Mouse (Mus musculus) Patski (cell line): ENCODE results near the gene Lzts2. TPM values are rescaled to one million over a fixed set of nuclear protein-coding genes. Genes with fewer than 3 reads are reported as not detected.

ENCODE experiments used
- ATAC-seq: fragments of 100-300 bp; one replicate; pipeline ENCODE4 v1.8.0; 2021
- CTCF ChIA-PET: fragments of 350-600 bp; sonication (Branson Sonifier 250); formaldehyde crosslinking; loops from one replicate; lab custom pipeline; 2022; ENCODE audit warnings: inconsistent platforms; lab: Charles Lee
- POLR2A ChIA-PET: fragments of 350-600 bp; sonication (Branson Sonifier 250); formaldehyde crosslinking; loops from one replicate; lab custom pipeline; 2022; ENCODE audit warnings: antibody characterized with exemption, inconsistent platforms; lab: Charles Lee
- DNase-seq: peaks from one replicate; pipeline ENCODE4 v3.0.0-alpha.2; 2011; ENCODE audit warnings: low read depth, low spot score
- H3K27me3 ChIP-seq: fragments of 371-371 bp; one replicate; pipeline ENCODE4 v1.5.1; 2021
- CTCF ChIP-seq: fragments of 100-300 bp; IDR thresholded peaks from one replicate; pipeline ENCODE4 v1.5.1; 2021
- in situ Hi-C: fragments of 300-500 bp; cut with MboI; formaldehyde crosslinking; loops from 3 replicates; pipeline ENCODE4 v1.11.1; 2018; ENCODE audit warnings: low pct_unique_long_range_greater_than_20kb, mixed read lengths
- polyA plus RNA-seq: library from polyadenylated mRNA; unstranded; gene quantifications from one replicate; pipeline ENCODE4 v1.2.3, GENCODE M21; 2021

Lzts2 gene
- polyA plus RNA-seq, 1 experiment from 2014 or later = 114 TPM

DNA sequence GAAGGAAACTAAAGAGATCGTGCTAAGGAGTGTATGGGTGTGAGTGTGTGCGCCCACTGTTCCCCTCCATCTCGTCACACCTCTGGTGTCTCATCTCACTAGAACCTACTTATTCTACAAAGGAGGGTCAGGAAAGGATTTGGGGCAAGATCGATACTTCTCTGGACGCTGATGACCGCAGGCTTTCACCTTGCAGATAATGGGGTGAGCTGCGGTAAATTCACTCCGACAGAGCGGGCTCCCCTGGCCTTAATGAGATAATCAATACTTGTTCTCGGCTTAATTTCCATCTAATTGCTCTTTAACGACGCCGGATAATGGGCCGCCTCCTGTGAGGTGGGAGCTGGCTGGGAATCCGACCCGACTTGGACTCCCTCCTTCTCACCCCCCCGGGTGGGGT lies 53.0 kb downstream of the Lzts2 start:
- DNase-seq (no peak), ATAC-seq (no peak)
- in situ Hi-C loops = no loop called here
- no peak for TF ChIP-seq CTCF
- H3K27me3 ChIP-seq = peaks cover 21% of the 10 kb centered on the region
- POLR2A ChIA-PET = no interaction called here
- CTCF ChIA-PET = interaction anchor here (1.1 kb wide), 1 partner anchor 9 kb away, joined by 3 read pairs; no protein-coding TSS in a partner anchor

DNA sequence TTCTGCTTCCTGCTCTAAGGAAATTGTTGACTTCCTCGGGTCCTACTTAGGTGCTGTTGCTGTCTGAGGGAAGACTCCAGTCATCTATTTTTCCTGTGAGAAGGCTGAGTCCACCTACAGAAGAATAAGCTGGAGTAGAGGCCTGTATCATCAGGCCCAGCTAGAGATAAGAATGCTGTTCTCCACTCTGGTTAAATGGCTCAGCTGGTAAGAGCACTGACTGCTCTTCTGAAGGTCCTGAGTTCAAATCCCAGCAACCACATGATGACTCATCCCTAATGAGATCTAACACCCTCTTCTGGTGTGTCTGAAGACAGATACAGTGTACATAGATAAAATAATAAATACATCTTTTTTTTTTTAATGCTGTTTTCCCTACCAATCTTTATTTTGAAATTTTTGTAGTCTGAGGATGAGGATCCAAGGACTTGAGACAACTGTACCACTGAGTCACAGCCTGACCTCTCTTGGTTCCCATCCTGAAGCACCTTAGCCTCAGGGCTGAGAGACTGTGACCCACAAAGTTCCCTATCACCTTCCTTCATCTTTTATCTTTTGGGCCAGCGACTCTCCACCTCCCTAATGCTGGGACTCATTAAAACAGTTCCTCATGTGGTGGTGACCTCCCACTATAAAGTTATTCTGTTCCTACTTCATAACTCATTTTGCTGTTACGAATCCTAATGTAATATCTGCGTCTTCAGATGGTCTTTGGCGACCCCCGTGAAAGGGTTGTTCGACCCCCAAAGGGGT lies 53.7 kb downstream of the Lzts2 start:
- DNase-seq = no peak
- in situ Hi-C loops = no loop called here
- no peak for TF ChIP-seq CTCF
- POLR2A ChIA-PET = no interaction called here
- CTCF ChIA-PET = interaction anchor here (1.1 kb wide), 1 partner anchor 9 kb away, joined by 3 read pairs; no protein-coding TSS in a partner anchor
- ATAC-seq = no peak
- peaks cover 21% of the 10 kb centered on the region for H3K27me3 ChIP-seq

DNA sequence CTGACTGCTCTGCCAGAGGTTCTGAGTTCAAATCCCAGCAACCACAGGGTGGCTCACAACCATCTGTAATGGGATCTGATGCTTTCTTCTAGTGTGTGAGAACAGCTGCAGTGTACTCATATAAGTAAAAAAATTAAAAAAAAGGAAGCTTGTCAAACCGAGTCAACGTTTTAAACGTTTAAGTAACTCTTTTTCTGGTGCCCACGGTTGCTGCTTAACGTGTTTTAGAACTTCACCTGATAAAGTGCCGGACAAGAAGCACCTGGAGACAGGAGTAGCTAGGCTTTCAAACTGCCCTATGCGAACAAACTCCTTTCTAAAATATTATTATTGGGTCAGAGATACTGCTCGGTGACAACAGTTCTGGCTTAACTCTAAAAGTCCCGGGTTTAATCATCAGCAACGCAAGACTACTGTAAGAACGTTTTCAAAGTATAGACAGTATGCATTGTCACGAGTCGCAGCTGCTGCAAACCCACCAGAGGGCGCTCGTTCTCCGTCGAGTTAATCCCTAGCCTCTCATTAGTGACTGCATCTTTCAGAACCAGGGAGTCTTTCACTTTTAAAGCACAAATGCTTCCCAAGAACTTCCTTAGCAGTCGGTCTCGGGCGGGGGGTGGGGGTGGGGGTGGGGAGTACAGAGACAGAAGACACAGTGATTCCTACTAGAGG lies 59.8 kb downstream of the Lzts2 start:
- ChIA-PET CTCF (interaction anchor here (1.0 to 4.9 kb wide), 11 partner anchors 8 to 678 kb away, joined by 3 to 43 read pairs (median 5); partner anchors contain the start of gene Sfxn3), POLR2A (interaction anchor here (0.8 to 1.0 kb wide), 2 partner anchors 10 to 493 kb away, joined by 3 to 4 read pairs; no protein-coding TSS in a partner anchor)
- TF ChIP-seq CTCF = no peak
- DNase-seq (no peak), ATAC-seq (no peak)
- in situ Hi-C loops = no loop called here
- peaks cover 21% of the 10 kb centered on the region for H3K27me3 ChIP-seq

DNA sequence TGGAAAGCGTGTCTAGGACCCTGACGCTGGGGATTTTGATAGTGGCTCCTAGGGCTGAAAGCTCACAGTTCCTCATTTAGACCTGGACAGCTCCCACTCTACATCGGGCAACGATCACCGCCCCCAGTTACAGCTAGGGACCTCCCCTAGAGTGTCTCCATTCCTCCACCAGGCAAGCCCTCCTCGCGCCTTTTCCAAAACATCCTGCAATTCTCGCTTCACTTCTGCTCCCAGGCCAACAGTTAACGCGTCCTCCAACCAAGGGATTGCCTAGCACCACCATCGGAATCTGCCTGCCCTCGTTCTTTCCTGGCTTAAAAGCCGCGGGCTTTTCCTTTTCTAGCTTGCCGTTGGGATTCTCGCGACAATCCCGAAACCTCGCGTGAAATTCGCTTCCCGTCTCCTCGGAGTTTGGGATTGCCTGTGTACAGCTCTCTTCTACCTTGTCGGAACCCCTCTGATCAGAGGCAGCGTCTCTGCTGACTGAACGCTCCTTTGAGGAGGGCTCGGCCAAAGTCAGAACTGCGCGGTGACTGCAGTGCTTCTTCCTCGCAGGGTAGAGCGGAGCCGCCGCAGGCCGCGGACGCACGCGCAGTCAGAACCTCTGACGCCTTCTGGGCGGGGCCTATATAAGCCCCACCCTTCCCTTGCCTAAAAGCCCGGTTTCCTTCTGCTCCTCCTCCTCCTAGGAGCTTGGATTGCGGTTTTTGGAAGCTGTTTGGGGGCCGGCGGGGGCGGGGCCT lies 60.5 kb downstream of the Lzts2 start, which contains the start of gene Kazald1:
Gene Kazald1 (plus strand): TSS at position 662 of the 743 bp plus-strand sequence.
- DNase-seq (peak; percentile 69), ATAC-seq (peak; percentile 74)
- ChIA-PET CTCF (interaction anchor here (1.1 to 4.9 kb wide), 8 partner anchors 10 to 677 kb away, joined by 3 to 43 read pairs (median 5); partner anchors contain the start of gene Sfxn3), POLR2A (interaction anchor here (0.8 to 1.0 kb wide), 2 partner anchors 11 to 493 kb away, joined by 3 to 4 read pairs; no protein-coding TSS in a partner anchor)
- H3K27me3 ChIP-seq = peaks cover 22% of the 10 kb centered on the region
- TF ChIP-seq CTCF = no peak
- in situ Hi-C loops = no loop called here

DNA sequence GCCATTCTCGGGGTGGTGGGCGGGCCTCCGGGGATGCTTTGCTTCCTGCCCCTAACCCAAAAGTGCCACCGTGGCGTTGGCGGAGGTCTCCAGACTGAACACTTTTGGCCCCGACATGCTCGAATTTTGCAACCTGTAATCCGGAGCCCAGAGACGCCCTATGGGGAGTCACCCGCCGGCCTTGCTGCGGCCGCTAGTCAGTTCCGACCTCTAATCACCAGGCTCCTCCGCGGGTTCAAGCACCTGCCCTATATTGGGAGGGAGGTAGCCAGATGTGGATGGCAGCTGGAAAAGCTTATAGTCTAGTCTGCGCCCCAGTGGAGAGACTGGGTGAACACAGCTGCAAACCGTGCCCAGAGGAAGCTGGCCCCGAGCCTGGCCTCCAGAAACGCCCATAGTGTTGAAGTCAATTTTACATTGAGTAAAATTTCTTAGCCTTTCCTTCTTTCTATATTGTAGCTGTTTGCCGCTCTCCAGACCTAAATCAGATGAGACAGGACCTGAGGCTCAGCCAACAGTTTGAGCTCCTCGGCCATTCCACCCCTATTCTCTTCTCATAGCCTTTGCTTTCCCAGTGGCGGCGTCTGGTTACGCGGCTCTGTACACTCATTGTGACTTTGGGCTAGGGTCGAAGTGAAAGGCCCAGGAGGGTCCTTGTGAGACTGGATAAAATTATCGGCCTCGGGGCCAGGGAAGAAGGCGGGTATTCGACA lies 61.3 kb downstream of the Lzts2 start:
- peaks cover 23% of the 10 kb centered on the region for H3K27me3 ChIP-seq
- in situ Hi-C loops = no loop called here
- DNase-seq = no peak
- ChIA-PET CTCF (interaction anchor here (1.1 to 4.9 kb wide), 6 partner anchors 12 to 62 kb away, joined by 3 to 43 read pairs (median 11); partner anchors contain the start of genes Lzts2 and Sfxn3), POLR2A (interaction anchor here (0.6 to 0.8 kb wide), 3 partner anchors 8 to 494 kb away, joined by 3 read pairs; no protein-coding TSS in a partner anchor)
- no peak for ATAC-seq
- no peak for TF ChIP-seq CTCF

DNA sequence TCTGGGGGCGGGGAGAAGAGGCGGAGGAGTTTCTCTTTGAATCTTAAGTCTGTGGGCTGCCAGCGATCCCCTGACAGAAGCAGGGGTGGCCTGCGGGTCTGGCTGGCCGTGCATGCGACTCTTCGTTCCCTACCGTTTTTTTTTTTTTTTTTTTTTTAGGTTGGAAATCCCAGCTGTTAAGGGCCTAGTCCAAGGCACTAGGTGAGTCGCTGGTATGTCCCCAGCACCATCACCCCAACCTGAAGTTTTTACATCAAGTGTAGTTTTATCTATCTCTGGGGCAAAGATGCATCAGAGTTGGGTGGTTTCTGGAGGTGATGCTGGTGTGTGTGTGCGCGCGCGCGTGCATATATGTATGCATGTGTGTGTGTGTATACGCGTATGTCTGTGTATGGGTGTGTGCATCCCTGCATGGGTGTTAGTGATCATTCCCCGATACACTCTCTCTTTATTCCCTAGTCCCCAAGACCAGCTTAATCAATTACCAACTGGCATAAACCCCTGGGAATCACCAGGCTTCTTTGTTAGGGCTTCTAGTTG lies 61.9 kb downstream of the Lzts2 start:
- in situ Hi-C loops = no loop called here

More for the DNA sequence above, 61.9 kb downstream of the Lzts2 start:
- CTCF ChIA-PET = interaction anchor here (0.9 to 4.9 kb wide), 7 partner anchors 12 to 85 kb away, joined by 3 to 43 read pairs (median 9); partner anchors contain the start of genes Lzts2 and Sfxn3
- no peak for TF ChIP-seq CTCF
- POLR2A ChIA-PET = interaction anchor here (0.6 kb wide), 2 partner anchors 8 to 28 kb away, joined by 3 read pairs; no protein-coding TSS in a partner anchor
- DNase-seq (no peak), ATAC-seq (no peak)
- H3K27me3 ChIP-seq = peaks cover 23% of the 10 kb centered on the region

Other genes with a start within 250 kb of the Lzts2 start
- gene Slf2, start 83.3 kb upstream of the Lzts2 start, polyA plus RNA-seq = 100 TPM
- gene Sema4g, start 25.3 kb upstream of the Lzts2 start, polyA plus RNA-seq = 8.8 TPM
- 27.8 TPM for gene Twnk, start 8.8 kb upstream of the Lzts2 start, polyA plus RNA-seq
- 68.3 TPM for gene Mrpl43, start 8.0 kb upstream of the Lzts2 start, polyA plus RNA-seq
- 4.9 TPM for gene Pdzd7, start 31.3 kb downstream of the Lzts2 start, polyA plus RNA-seq
- 77.1 TPM for gene Sfxn3, start 33.1 kb downstream of the Lzts2 start, polyA plus RNA-seq
- gene Kazald1, start 60.8 kb downstream of the Lzts2 start, polyA plus RNA-seq = 2.1 TPM
- gene Tlx1, start 136.3 kb downstream of the Lzts2 start, polyA plus RNA-seq = not detected
- not detected for gene Lbx1, start 221.4 kb downstream of the Lzts2 start, polyA plus RNA-seq